In genomic region chr1:73004890-73005289, GRCm38 (mm10) we compare ENCODE assay signal across 32 mouse cellular contexts. TPM values are rescaled to one million over a fixed set of nuclear protein-coding genes. Genes with fewer than 3 reads are reported as not detected.
DNase-seq lines count a peak whose midpoint lies in the region; ATAC-seq lines count a peak whose summit lies in the region.
"Had no signal": no experiment of that assay in that cellular context is flagged by ENCODE, and none has a peak within 500 bp of the region (broad histone marks: within the 10 kb centered on the region; RNA-seq: fewer than 3 reads in every experiment).

No protein-coding gene starts in this region.

- no peak for ATAC-seq in inflammation-experienced regulatory T-cells, adult 6 months
- ATAC-seq: activated CD4-positive, CD25-positive, alpha-beta regulatory T cell, adult 4 months had no signal

- DNase-seq in cerebellum, adult 9-11 months, result peak; percentile 17
- DNase-seq in cerebellum, adult 11 months, result no peak
- peak; percentile 42 for DNase-seq in layer of hippocampus, adult 11-12 months (ENCODE audit: low spot score)
- DNase-seq in layer of hippocampus, adult 9-10 months (ENCODE audit: low spot score), result no peak
- peak; percentile 2 to 4 for DNase-seq in right cerebral cortex, postnatal 36 days (ENCODE audit: low spot score in 2 of 2)
- DNase-seq in right cerebral cortex, adult 18-20 months, result no peak
- no peak for DNase-seq in adrenal gland, postnatal 10 days
- DNase-seq: adrenal gland, adult 8-10 months; cerebellum, adult 8-10 months; gastrocnemius, postnatal 36 days; kidney, adult 18-20 months; kidney, postnatal 10 days; lung, embryonic 14.5 days; thymus, adult 2 months; thymus, postnatal 4 days had no signal

RNA-seq across cellular contexts. Expression of gene Tnp1, which starts 10.8 kb away (rescaled TPM):
- polyA plus RNA-seq in inflammation-experienced regulatory T-cells, adult 6 months (2017; shearing (Covaris generic)), result not detected
- not detected for total RNA-seq in adrenal gland, postnatal 10 days (2021)
- total RNA-seq: adrenal gland, adult 8-10 months; gastrocnemius, adult 18-20 months; gastrocnemius, postnatal 36 days; heart, postnatal 14 days; layer of hippocampus, postnatal 14 days; left cerebral cortex, postnatal 36 days; megakaryocyte, adult 5-6 weeks had no signal
- polyA plus RNA-seq: activated CD4-positive, CD25-positive, alpha-beta regulatory T cell, adult 4 months; embryonic facial prominence, embryonic 11.5 days; forebrain, embryonic 11.5 days; heart, embryonic 13.5 days; hindbrain, embryonic 12.5 days; limb, embryonic 15.5 days; liver, embryonic 14.5 days; lung, embryonic 14.5 days; midbrain, embryonic 12.5 days; neural tube, embryonic 11.5 days; small intestine, adult 2 months; stomach, embryonic 16.5 days had no signal

Comparison
In these comparisons a context has a peak if more than half of its experiments do, and no peak if none do; other contexts are left out.
1. DNase-seq: peak in cerebellum, adult 9-11 months (single experiment), layer of hippocampus, adult 11-12 months (single experiment) and right cerebral cortex, postnatal 36 days (2 of 2); none in cerebellum, adult 11 months (single experiment), layer of hippocampus, adult 9-10 months (single experiment), right cerebral cortex, adult 18-20 months (single experiment) and adrenal gland, postnatal 10 days (single experiment).